Mouse (Mus musculus) testis, adult 2 months (tissue): ENCODE measurements at regions not wholly inside any gene's neighbourhood (a gene's known extent, or its start where the extent isn't known, plus 50 kb on each side); places are given as distances from the start of the nearest gene placed in this dataset.

Experiments
- CTCF ChIP-seq: fragments of 200-500 bp; IDR thresholded peaks from 2 replicates; pipeline ENCODE4 v1.5.1; 2012; ENCODE audit warnings: low read depth, mild to moderate bottlenecking, inconsistent platforms, low read length, moderate library complexity; ENCODE audit not compliant: control insufficient read depth, insufficient read depth, insufficient replicate concordance
- POLR2A ChIP-seq: fragments of 200-500 bp; IDR thresholded peaks from 2 replicates; pipeline ENCODE4 v1.6.1; 2012; ENCODE audit warnings: low read depth, mild to moderate bottlenecking, inconsistent platforms, low read length, moderate library complexity; ENCODE audit not compliant: control insufficient read depth

DNA sequence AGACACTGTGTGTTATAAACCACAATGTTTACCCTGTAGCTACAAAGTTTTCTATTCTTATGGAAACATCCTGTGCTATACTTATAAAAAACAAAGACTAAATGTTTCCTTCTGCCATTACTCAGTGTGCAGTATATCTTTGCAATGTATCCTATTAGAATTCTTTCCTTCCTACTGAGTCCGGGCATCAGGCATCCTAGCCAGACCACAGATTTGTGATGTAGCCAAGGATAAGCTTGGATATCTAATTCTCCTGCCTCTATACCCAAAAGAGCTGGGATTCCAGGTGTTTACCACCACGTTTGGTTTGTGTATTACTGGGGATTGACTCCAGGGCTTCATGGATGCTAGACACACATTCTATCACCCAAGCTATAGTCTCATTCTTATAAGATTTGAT is 56.0 kb upstream of the Slc22a23 start:
- no peak for TF ChIP-seq CTCF
- no peak for TF ChIP-seq POLR2A
